Mouse (Mus musculus) MEL-GATA-1-ER (cell line): Measurements from ENCODE around the gene Ccdc88b.

Experiments
- DNase-seq: peaks from one replicate; pipeline ENCODE4 v3.0.0-alpha.2; 2012; ENCODE audit warnings: low read depth; ENCODE audit errors: extremely low read depth

The Ccdc88b gene

DNA sequence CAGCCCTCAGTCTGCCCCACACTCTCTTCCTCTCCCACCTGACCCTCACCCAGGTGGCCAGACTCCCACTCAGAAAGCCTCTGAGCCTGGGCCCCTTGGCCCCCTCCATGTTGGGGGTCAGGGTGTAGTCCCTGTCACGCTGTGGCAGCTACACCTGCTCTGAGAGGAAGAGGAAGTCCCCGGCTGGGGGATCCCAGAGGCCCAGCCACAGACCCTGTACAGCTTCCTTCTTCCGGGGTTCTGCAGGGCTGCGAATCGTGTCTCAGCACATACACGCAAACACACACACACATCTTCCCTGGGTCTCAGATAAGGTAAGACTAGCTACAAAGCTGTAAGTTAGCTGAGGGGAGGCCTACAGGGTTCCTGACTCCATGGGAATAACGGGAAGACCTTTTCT, at the start of gene Ccdc88b:
TSS of gene Ccdc88b (minus strand) at position 181 of the 400 bp plus-strand sequence.
- peak; percentile 81 for DNase-seq

- DNase-seq: no peak
Observed at GRCm38 (mm10) chr19:6907094-6907493, 49.1 kb upstream of the Ccdc88b start.

DNA sequence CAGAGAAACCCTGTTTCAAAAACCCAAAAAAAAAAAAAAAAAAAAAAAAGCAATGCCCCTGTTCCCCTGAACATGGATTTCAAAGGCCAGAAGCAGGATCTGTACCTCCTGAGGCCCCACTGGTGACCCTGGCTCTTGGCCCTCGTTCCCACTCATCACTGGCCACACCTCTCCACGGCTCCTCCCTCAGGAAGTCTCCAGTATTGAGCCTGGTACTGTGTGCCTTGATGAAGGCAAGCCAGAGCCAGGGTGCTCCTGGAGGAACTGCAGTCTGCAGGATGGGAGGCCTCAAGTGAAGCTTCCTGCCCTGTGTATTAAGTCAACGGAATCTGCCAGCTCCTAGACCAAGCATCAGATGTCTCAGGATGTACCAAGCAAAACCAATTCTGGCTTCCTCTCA, 48.2 kb upstream of the Ccdc88b start:
- no peak for DNase-seq

DNA sequence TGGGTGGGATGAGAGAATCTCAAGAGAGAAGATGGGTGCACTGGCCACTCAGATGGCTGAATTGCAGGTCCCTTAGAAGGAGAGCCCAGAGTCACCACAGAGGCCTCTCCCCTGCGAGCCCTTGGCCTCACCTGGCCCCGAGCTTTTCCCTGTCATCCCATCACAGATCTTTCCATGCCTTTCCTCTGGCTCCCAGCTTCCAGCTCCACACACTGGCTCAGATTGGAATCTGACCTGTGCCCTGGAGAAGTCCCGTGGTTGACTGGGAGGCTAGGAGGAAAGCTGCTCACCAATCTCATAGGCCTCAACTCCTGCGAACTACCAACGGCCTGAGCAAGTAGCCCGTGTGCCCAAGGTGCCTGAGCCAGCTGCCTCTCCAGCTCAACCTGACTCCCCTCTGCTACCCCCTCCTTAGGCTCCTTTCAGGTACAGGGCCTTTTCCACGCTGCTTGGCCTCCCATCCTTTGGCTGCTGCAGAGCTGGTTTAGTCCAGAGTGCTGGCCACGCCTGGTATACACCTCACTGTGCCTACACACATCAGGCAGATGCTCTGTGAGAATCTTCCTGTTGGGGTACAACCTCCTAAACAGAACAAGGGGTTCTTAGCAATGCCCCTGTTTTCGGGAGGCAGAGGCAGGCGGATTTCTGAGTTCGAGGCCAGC, 47.6 kb upstream of the Ccdc88b start:
- DNase-seq: no peak

GRCm38 (mm10) chr19:6904846-6905245, 46.8 kb upstream of the Ccdc88b start:
- no peak for DNase-seq

GRCm38 (mm10) chr19:6903031-6903430, 45.0 kb upstream of the Ccdc88b start:
- DNase-seq: no peak

DNA sequence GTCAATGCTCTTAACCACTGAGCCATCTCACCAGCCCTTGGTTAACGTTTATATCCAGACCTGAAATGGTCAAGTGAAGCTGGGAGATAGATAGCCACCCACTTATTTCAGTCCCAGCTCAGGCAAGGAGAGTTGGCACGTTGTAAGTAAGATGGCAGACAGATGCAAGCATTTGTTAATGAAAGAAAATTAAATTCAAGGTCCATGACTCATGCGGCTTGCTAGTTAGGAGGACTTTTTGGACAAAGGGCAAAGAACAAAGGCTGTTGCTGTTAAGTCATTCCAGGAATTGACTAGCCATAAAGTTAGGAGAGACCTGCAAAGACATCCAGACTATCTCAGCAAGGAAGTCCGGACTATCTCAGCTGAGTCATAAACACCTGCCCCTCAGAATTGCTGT, 41.6 kb upstream of the Ccdc88b start:
- DNase-seq: no peak

DNA sequence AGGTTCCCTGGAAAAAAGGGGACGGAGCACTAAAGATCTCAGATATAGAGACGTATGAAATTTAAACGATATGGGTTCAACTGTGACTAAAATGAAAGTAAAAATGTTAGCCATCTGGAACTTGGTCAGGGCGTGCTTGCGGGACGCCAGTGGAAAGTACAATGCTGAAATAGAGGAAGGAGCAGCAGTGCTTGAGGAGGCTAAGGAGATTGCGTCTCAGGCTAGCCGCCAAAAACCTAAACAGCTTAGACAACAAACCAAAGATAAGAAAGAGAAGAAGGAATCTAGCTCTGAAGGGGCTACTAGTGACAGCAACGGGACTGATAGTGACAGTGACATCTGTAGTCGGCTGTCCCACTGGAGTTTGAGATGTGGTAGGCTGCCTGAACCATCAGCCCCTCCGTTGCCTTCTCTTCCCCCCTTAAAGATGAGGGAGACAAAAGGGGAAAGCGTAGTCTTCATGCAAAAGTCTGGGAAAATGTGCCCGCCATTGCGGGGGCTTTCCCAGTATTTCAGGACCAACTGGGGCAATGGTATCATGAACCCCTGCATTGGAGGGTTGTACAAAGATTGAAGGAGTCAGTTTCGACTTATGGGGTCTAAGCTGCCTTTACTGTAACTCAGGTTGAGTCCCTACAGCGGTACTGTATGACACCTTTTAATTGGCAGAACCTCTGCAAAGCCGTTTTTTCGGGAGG, 37.7 kb upstream of the Ccdc88b start:
- peak; percentile 77 for DNase-seq

DNA sequence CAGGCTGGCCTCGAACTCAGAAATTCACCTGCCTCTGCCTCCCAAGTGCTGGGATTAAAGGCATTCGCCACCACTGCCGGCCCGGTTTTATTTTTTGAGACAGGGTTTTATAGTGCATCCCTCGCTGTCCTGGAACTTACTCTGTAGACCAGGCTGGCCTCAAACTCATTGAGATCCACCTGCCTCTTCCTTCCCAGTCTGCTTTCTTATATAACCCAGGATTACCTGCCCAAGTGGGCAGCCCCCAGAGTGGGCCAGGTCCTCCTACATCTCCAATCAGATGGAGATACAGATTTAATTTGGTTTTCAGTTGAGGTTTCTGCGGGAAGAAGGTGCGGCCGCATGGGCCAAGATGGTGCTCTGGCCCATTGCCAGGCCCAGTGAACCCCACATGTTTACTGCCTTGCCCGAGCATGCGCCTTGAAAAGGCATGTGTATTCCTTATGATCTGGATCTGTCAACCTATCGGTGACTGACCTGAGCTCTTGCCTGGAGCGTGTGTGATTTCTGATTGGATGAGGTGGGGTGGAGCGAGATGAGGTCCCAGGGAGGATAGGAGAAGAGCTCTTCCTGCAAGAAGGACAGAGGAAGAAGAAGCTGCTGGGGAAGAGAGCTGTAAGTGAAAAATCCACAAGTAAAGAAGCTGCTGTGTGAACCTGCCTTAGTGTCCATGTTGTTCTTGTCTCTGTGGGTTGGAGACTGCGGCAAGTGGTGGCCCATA, 35.9 kb upstream of the Ccdc88b start:
- DNase-seq: peak; percentile 97

GRCm38 (mm10) chr19:6892512-6892911, 34.5 kb upstream of the Ccdc88b start:
- no peak for DNase-seq

DNA sequence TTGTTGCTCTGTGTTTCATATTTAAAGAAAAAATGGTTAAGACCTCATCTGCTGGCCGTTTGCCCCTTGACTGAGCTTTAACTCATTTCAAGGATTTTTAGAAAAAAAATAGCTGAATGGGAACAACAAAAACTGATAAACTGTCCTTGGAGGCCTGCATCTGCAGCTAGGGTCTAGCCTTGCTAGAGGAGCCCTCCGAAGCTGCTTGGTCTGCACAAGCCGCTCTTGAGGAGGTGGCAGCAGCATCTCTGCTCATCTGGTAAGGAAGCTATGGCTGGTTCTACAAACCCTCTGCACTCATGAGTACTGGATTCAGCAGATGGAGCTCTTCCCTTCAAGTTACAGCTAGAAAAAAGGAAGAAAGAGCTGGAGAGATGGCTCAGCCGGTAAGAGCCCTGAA, 20.0 kb upstream of the Ccdc88b start:
- DNase-seq: no peak

GRCm38 (mm10) chr19:6876799-6877198, 18.8 kb upstream of the Ccdc88b start:
- DNase-seq: no peak

- DNase-seq: no peak
Observed at GRCm38 (mm10) chr19:6875834-6876233, 17.8 kb upstream of the Ccdc88b start.

DNA sequence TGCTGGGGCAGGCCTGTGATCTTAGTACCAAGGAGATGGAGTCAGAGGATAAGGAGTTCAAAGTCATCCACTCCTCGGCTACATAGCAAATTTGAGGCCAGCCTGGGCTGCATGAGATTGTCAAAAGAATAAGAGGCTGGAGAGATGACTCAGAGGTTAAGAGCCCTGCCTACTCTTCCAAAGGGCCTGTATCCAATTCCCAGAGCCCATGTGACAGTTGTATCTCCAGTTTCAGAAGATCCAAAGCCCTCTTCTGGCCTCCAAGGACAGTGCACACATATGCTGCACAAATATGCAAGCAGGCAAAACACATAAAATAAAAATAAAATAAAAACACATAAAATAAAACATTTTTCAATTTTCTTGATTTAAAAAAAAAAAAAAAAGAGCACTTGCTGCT, 16.2 kb upstream of the Ccdc88b start:
- no peak for DNase-seq

GRCm38 (mm10) chr19:6872701-6873100, 14.7 kb upstream of the Ccdc88b start:
- no peak for DNase-seq

- no peak for DNase-seq
Observed at GRCm38 (mm10) chr19:6871574-6872271, 13.7 kb upstream of the Ccdc88b start.

DNA sequence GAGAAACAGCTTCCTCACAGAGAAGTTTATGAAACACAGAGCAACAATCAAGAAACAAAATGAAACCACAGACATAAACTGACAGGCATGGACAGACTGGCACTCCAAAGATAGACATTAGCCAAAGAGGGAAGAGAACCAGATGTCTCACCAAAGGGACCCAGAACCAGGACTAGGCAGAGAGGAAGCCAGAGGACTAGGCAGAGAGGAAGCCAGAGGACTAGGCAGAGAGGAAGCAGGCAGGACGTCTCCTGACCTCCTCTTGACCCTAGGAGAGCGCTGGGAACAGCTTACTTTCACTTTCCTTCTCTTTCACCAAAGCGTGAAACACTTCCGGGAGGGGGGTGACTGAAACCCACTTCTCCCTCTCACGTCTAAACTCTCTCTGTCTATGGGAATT, 11.3 kb upstream of the Ccdc88b start:
- peak; percentile 73 for DNase-seq

DNA sequence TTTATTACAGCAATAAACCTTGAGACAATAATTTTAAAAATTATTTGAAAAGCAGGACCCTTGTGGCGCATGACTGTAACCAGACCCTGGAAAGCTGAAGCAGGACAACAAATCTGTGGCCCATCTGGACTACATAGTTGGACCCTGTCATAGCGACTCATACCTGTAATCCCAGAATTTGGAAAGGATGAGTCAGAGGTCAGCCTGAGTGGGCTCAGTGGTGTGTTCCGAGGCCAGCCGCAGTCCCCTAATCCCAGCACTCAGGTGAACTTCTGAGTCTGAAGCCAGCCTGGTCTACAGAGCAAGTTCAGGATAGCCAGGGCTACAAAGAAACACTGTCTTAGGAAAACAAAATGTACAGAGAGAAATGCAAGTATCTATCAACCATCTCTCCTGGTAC, 3.4 kb upstream of the Ccdc88b start:
- no peak for DNase-seq

- no peak for DNase-seq
Observed at GRCm38 (mm10) chr19:6860706-6861105, 2.7 kb upstream of the Ccdc88b start.

DNA sequence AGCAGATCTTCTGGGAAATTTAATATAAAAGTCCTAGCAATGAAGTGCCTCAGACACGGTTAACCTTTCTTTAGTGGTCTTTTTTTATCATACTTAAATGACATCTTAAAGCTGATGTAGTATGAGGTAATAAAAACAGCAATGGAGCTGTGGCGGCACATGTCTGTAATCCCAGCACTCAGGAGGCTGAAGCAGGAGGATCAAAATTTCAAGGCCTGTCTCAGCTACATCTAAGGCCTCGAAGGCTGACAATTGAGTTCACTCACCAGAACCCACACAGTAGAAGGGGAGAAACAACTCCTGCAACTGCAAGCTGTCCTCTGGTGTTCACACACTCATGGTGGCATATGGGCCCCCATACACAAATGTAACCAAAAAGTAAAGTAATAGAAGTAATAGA, 2.0 kb upstream of the Ccdc88b start:
- DNase-seq: no peak

GRCm38 (mm10) chr19:6859032-6859651, 1.1 kb upstream of the Ccdc88b start:
- DNase-seq: no peak
